Mouse (Mus musculus): ENCODE results near the gene Rnf167.

DNA sequence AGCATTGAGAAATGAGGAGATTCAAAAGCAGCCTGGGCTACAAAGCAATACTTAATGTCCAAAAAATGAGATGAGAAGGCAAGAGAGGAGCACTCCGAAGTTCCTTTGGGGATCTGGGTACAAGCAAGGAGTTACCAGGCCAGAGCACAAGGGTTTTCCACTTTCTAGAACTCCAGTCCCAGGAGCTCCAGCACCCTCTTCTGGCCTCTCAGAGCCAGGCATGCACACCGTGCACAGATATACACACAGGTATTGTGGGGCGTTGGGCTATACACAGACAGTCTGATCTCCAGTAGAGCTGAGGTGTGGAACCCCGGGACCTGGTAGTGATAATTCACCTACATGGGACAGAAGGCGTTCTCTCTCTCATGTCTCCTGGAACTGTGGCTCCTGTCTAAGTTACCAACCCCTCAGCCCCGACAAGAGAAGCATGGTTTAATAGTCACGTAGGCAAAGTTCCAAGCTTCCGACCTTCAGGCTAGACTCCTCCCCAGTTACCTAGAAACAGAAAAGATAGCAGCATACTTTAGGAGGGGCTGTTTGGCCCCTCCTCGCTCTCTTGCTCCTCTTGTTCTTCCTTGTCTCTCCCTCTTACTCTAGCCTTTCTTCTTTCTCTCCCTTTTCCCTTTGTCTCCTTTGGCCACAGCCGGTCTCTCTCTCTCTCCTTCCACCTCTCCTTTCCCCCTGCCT, 23.8 kb upstream of the Rnf167 start:
- TF ChIP-seq POLR2A (IDR thresholded peaks at IDR 0.05; ENCODE audit: insufficient read length, low read depth) (no peak), TCF12 (IDR thresholded peaks at IDR 0.05; ENCODE audit: insufficient read depth, poor library complexity, severe bottlenecking) (no peak), MYOD1 (IDR thresholded peaks at IDR 0.05; ENCODE audit: control insufficient read depth in 1 of 3, insufficient read length in 2 of 3, low read depth in 2 of 3) (no peak), POLR2AphosphoS2 (IDR thresholded peaks at IDR 0.05; ENCODE audit: insufficient read length, low read depth) (no peak), REST (IDR thresholded peaks at IDR 0.05; ENCODE audit: insufficient read depth, insufficient read length) (no peak), USF1 (IDR thresholded peaks at IDR 0.05; ENCODE audit: low read depth) (no peak), MAX (IDR thresholded peaks at IDR 0.05; ENCODE audit: low read depth) (no peak), CEBPB (IDR thresholded peaks at IDR 0.05; ENCODE audit: insufficient read depth, poor library complexity, severe bottlenecking) (no peak), SRF (IDR thresholded peaks at IDR 0.05; ENCODE audit: control insufficient read depth, insufficient read length, low read depth) (no peak), TCF3 (IDR thresholded peaks at IDR 0.05; ENCODE audit: insufficient read length, low read depth) (no peak)

Measured in myocyte (in vitro differentiated cells).